Mouse (Mus musculus) right cerebral cortex, postnatal 10 days (tissue): ENCODE measurements around the gene Psmb7.

ENCODE experiments used
- DNase-seq, 2 experiments: peaks; one replicate each; pipeline ENCODE4 v3.0.0; 2021; ENCODE audit warnings: low spot score in 2 of 2

The Psmb7 gene

DNA sequence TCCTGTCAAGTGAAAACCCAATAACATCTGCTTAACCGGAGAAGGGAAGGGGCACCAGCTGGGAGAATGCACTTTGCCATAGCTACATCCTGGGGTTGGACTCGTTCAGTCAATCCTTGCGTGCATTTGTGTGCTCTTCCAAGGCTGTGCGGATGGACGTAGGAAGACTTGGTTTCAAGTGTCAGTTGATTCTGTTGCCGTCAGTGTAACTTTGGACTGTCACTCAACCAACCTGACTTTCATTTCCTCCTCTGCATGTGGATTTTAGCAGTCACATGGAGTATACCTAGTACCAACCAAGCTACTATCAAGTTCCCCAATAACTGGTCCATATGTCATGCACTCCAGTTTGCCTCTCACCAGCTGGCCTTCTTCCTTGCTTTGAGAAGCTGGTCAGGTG is 98.9 kb downstream of the Psmb7 start:
- DNase-seq, result no peak

- no peak for DNase-seq
These were observed 99.5 kb downstream of the Psmb7 start for GRCm38 (mm10) chr2:38544341-38544740.

DNA sequence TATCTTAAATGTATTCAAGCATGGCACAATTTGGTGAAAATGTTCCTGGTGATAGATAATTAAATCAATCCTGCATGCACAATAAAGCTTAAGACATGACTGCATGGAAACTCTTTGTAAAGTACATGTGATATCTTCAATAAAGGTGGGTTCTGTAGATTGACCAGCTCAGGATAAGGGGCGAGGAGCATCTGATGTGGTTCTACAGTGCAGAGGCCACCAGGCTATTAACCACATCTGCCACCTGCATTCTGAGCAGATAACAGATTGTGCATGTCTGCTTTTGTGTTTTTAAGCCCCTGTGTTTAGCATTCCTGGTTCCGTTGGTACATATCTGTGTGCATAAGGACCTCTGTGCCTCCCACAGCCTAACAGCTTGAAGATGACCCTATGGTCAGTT is 100.7 kb downstream of the Psmb7 start:
- no peak for DNase-seq

DNA sequence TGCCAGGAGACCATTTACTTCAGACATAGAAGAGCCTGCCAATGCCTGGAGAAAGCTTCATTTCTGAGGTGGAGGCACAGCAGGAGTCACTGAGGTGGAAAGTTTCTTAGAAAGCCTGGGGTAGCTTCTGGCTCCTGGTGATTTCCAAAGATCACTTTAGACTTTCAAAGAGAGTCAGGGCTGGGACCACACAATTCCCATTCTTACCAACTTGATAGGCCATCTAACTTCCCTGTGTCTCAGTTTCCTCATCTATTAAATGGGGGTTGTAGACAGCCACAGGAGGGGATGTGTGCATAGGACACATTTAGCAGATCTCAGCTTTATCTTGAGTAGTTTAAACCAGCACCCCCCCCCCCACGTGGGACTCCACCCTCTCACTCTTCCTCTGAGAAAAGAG is 101.5 kb downstream of the Psmb7 start:
- DNase-seq, result no peak

- no peak for DNase-seq
These were observed 102.3 kb downstream of the Psmb7 start for GRCm38 (mm10) chr2:38541570-38541969.

DNA sequence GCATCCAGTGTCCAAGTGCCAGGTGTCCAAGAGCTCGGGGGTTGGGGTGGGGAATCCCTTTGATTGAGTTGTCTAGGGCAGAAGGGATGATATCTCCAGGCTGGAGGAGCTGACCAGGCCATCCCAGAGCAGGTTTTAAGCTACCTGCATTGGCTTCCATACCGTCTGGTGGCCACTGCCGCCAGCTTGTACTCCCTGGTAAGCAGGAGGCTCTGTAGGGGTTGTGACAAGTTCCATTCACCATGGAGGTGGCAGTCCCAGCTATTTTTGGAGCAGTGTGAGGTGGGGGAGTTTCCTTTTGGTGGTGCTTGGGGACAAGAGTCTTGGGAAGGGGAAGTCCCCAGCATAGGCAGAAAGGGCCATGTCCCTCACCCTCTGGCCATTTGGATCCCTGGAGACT is 102.8 kb downstream of the Psmb7 start:
- DNase-seq, result no peak

- no peak for DNase-seq
These were observed 103.2 kb downstream of the Psmb7 start for GRCm38 (mm10) chr2:38540666-38541065.

DNA sequence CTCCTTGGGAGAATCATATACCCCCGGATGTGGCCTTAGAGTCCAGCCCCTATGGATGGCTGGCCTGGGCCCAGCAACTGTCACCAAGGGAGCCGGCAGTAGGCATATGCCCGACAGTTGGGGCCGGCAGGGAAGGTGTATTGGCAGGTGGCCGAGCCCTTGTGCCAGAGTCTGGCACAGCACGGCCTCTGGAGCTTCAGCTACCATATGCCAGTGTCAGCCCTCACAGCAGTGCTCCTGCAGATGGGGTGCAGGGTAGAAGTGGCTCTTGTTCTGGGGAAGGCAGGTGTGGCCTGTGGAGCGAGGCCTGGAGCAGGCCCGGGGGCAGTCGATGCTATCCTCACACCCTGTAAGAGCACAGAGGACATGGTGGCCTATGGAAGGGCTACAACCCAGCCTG is 104.2 kb downstream of the Psmb7 start:
- DNase-seq, result no peak
